Mouse (Mus musculus) stomach, postnatal 0 days (tissue): ENCODE results near the gene Zfp750. TPM values are rescaled to one million over a fixed set of nuclear protein-coding genes. Genes with fewer than 3 reads are reported as not detected.

Source experiments
- ATAC-seq: fragments of 200-750 bp; cut with Nextera tagmentation; 2 replicates; pipeline ENCODE4 v1.8.0; 2017; ENCODE audit not compliant: low FRiP score, low TSS enrichment
- DNase-seq: peaks from one replicate; pipeline ENCODE4 v3.0.0-alpha.2; 2016; ENCODE audit warnings: low spot score
- H3K27ac ChIP-seq: fragments of 300-500 bp; sonication (generic); replicated peaks from 2 replicates; pipeline ENCODE4 v1.5.1; 2014; ENCODE audit warnings: mild to moderate bottlenecking, control low read depth
- H3K27me3 ChIP-seq: fragments of 300-500 bp; sonication (generic); 2 replicates; pipeline ENCODE4 v1.6.1; 2014; ENCODE audit warnings: low read length; ENCODE audit not compliant: control insufficient read depth, insufficient read depth
- H3K36me3 ChIP-seq: fragments of 300-500 bp; sonication (generic); 2 replicates; pipeline ENCODE4 v1.6.1; 2014; ENCODE audit warnings: low read length, mixed read lengths; ENCODE audit not compliant: control insufficient read depth, insufficient read depth
- H3K4me1 ChIP-seq: fragments of 300-500 bp; sonication (generic); replicated peaks from 2 replicates; pipeline ENCODE4 v1.6.1; 2014; ENCODE audit warnings: antibody characterized with exemption; ENCODE audit not compliant: control insufficient read depth, insufficient read depth
- H3K4me2 ChIP-seq: fragments of 300-500 bp; sonication (generic); replicated peaks from 2 replicates; pipeline ENCODE4 v1.6.1; 2014; ENCODE audit warnings: low read depth, mild to moderate bottlenecking, control low read depth, moderate library complexity
- H3K4me3 ChIP-seq: fragments of 300-500 bp; sonication (generic); 2 replicates; pipeline ENCODE4 v1.5.1; 2014; ENCODE audit warnings: low read depth, low read length, control low read depth
- H3K9ac ChIP-seq: fragments of 300-500 bp; sonication (generic); 2 replicates; pipeline ENCODE4 v1.6.1; 2014; ENCODE audit warnings: mild to moderate bottlenecking, low read length, control low read depth, mixed read lengths
- H3K9me3 ChIP-seq: fragments of 300-500 bp; sonication (generic); 2 replicates; pipeline ENCODE4 v1.6.1; 2016; ENCODE audit warnings: low read length; ENCODE audit not compliant: control insufficient read depth
- CTCF ChIP-seq: IDR thresholded peaks from 2 replicates; pipeline ENCODE4 v1.5.1; 2016; ENCODE audit warnings: antibody characterized with exemption, low read depth, mild to moderate bottlenecking, moderate library complexity
- EP300 ChIP-seq: optimal IDR thresholded peaks from 2 replicates; pipeline ENCODE3; 2016; ENCODE audit warnings: antibody characterized with exemption
- WGBS: fragments of 180-500 bp; shearing (Covaris S2); extraction: QIAGEN DNeasy Blood & Tissue Kit; methylation state at CpG from one replicate; pipeline ENCODE4 v1.1.7; 2014; 5-methylcytosine and 5-hydroxymethylcytosine counted together
- polyA plus RNA-seq: library from polyadenylated mRNA; unstranded; fragments of >200 nt; fragmentation: Nextera tagmentation; extraction: Ambion mirVana; gene quantifications from 2 replicates; pipeline ENCODE4 v1.2.1, GENCODE M21; 2015

The Zfp750 gene
- polyA plus RNA-seq: 19.2 and 22.7 TPM in 2 replicates

- ATAC-seq: peak; percentile 36; the same call in 1 of the 2 replicates
- peak within 1 kb of the TSS; percentile 34 for H3K4me3 ChIP-seq
Measured at GRCm38 (mm10) chr11:121519131-121519530, at the start of gene Zfp750. Gene Zfp750 (minus strand): TSS chr11:121519333.

GRCm38 (mm10) chr11:121564265-121564664 lies 45.1 kb upstream of the Zfp750 start:
- DNase-seq (no peak), ATAC-seq (no peak)
- H3K4me3 ChIP-seq: no peak overlapping the region
- H3K9ac ChIP-seq: no peak overlapping the region
- H3K27me3 ChIP-seq: no peaks in the 10 kb centered on the region
- no peaks in the 10 kb centered on the region for H3K36me3 ChIP-seq
- H3K9me3 ChIP-seq: no peaks in the 10 kb centered on the region
- no peak for TF ChIP-seq CTCF
- WGBS: 88% methylated on average over 4 of the region's 4 CpGs
- no peaks in the 10 kb centered on the region for H3K4me1 ChIP-seq
- H3K27ac ChIP-seq: no peak overlapping the region
- H3K4me2 ChIP-seq: no peak overlapping the region

More at GRCm38 (mm10) chr11:121519131-121519530, at the start of gene Zfp750:
- Histone ChIP-seq H3K36me3 (no peaks in the 10 kb centered on the region), H3K9me3 (no peaks in the 10 kb centered on the region), H3K4me2 (peak within 1 kb of the TSS; percentile 38), H3K27ac (peak within 1 kb of the TSS; percentile 88), H3K9ac (peak within 1 kb of the TSS; percentile 47), H3K4me1 (0 out of 2 replicates have a peak, but pooled peaks cover 5% of the 10 kb centered on the region), H3K27me3 (no peaks in the 10 kb centered on the region)
- TF ChIP-seq CTCF (no peak), EP300 (no peak)
- 36% methylated on average over 10 of the region's 10 CpGs for WGBS
- DNase-seq: peak; percentile 83

GRCm38 (mm10) chr11:121563312-121563711 lies 44.2 kb upstream of the Zfp750 start:
- no peaks in the 10 kb centered on the region for H3K36me3 ChIP-seq
- ATAC-seq: no peak

GRCm38 (mm10) chr11:121560294-121560663 lies 41.1 kb upstream of the Zfp750 start:
- DNase-seq: no peak
- WGBS: 76% methylated on average over 7 of the region's 7 CpGs
- Histone ChIP-seq H3K4me2 (no peak overlapping the region), H3K9ac (no peak overlapping the region), H3K4me3 (no peak overlapping the region), H3K27me3 (no peaks in the 10 kb centered on the region), H3K4me1 (no peaks in the 10 kb centered on the region), H3K9me3 (no peaks in the 10 kb centered on the region), H3K36me3 (no peaks in the 10 kb centered on the region), H3K27ac (no peak overlapping the region)
- TF ChIP-seq CTCF (peak; percentile 25; the same call in 1 of the 2 replicates), EP300 (no peak)
- ATAC-seq: no peak

More at GRCm38 (mm10) chr11:121563312-121563711, 44.2 kb upstream of the Zfp750 start:
- 95% methylated on average over 5 of the region's 5 CpGs for WGBS
- DNase-seq: no peak
- Histone ChIP-seq H3K9me3 (no peaks in the 10 kb centered on the region), H3K27ac (no peak overlapping the region), H3K4me3 (no peak overlapping the region), H3K27me3 (no peaks in the 10 kb centered on the region), H3K9ac (no peak overlapping the region), H3K4me2 (no peak overlapping the region), H3K4me1 (no peaks in the 10 kb centered on the region)
- TF ChIP-seq EP300: no peak
- TF ChIP-seq CTCF: no peak

- Histone ChIP-seq H3K27me3 (no peaks in the 10 kb centered on the region), H3K27ac (no peak overlapping the region), H3K9me3 (no peaks in the 10 kb centered on the region), H3K4me2 (no peak overlapping the region), H3K4me1 (no peaks in the 10 kb centered on the region), H3K36me3 (no peaks in the 10 kb centered on the region), H3K9ac (no peak overlapping the region), H3K4me3 (no peak overlapping the region)
- no peak for ATAC-seq
- DNase-seq: no peak
- TF ChIP-seq CTCF: no peak
- 76% methylated on average over 4 of the region's 4 CpGs for WGBS
Measured at GRCm38 (mm10) chr11:121559527-121560293, 40.6 kb upstream of the Zfp750 start.

- H3K4me2 ChIP-seq: no peak overlapping the region
- H3K9ac ChIP-seq: peak overlapping the region; percentile 1; the same call in 1 of the 2 replicates
- no peak; the same call in 1 of the 2 replicates for ATAC-seq
- no peak overlapping the region for H3K4me3 ChIP-seq
- TF ChIP-seq CTCF: no peak
- no peak for TF ChIP-seq EP300
- H3K27ac ChIP-seq: peak overlapping the region; percentile 71
- no peaks in the 10 kb centered on the region for H3K36me3 ChIP-seq
- H3K27me3 ChIP-seq: no peaks in the 10 kb centered on the region
- DNase-seq: no peak
- H3K4me1 ChIP-seq: no peaks in the 10 kb centered on the region
- no peaks in the 10 kb centered on the region for H3K9me3 ChIP-seq
- WGBS: 79% methylated on average over 3 of the region's 3 CpGs
Measured at GRCm38 (mm10) chr11:121558522-121558921, 39.4 kb upstream of the Zfp750 start.
